Mouse (Mus musculus): ENCODE measurements around the gene Nxt1. TPM values are rescaled to one million over a fixed set of nuclear protein-coding genes. Genes with fewer than 3 reads are reported as not detected.

The Nxt1 gene
- polyA plus RNA-seq, 1 experiment from 2014 or later = 88.7 TPM

GRCm38 (mm10) chr2:148712326-148712725 is 39.9 kb downstream of the Nxt1 start:
- no peaks in the 10 kb centered on the region for H3K9me3 ChIP-seq (ENCODE audit: control insufficient read depth, low read length)
- ATAC-seq (ENCODE audit: low read depth) = no peak

GRCm38 (mm10) chr2:148717072-148717471 is 44.7 kb downstream of the Nxt1 start:
- no peak overlapping the region for H3K27ac ChIP-seq (ENCODE audit: low read length)

More at GRCm38 (mm10) chr2:148712326-148712725, 39.9 kb downstream of the Nxt1 start:
- no peak overlapping the region for H3K4me3 ChIP-seq (ENCODE audit: low read length)
- no peaks in the 10 kb centered on the region for H3K36me3 ChIP-seq (ENCODE audit: control insufficient read depth, insufficient read depth, low read length)
- H3K9ac ChIP-seq (ENCODE audit: low read length) = no peak overlapping the region
- WGBS = 72% methylated on average over 3 of the region's 3 CpGs
- no peaks in the 10 kb centered on the region for H3K27me3 ChIP-seq (ENCODE audit: control insufficient read depth, insufficient read depth, low read depth, low read length)
- no peaks in the 10 kb centered on the region for H3K4me1 ChIP-seq (replicated peaks; ENCODE audit: control insufficient read depth, insufficient read depth, low read length)
- no peak overlapping the region for H3K4me2 ChIP-seq (ENCODE audit: low read depth, low read length)
- H3K27ac ChIP-seq (ENCODE audit: low read length) = no peak overlapping the region

GRCm38 (mm10) chr2:148719271-148719995 is 47.0 kb downstream of the Nxt1 start:
- H3K27me3 ChIP-seq (ENCODE audit: control insufficient read depth, insufficient read depth, low read depth, low read length) = no peaks in the 10 kb centered on the region
- no peak overlapping the region for H3K4me3 ChIP-seq (ENCODE audit: low read length)
- WGBS = 53% methylated on average over 2 of the region's 2 CpGs
- no peak for ATAC-seq (ENCODE audit: low read depth)
- no peak overlapping the region for H3K4me2 ChIP-seq (ENCODE audit: low read depth, low read length)
- no peak overlapping the region for H3K27ac ChIP-seq (ENCODE audit: low read length)
- H3K4me1 ChIP-seq (replicated peaks; ENCODE audit: control insufficient read depth, insufficient read depth, low read length) = no peaks in the 10 kb centered on the region
- no peaks in the 10 kb centered on the region for H3K36me3 ChIP-seq (ENCODE audit: control insufficient read depth, insufficient read depth, low read length)
- H3K9ac ChIP-seq (ENCODE audit: low read length) = no peak overlapping the region
- H3K9me3 ChIP-seq (ENCODE audit: control insufficient read depth, low read length) = no peaks in the 10 kb centered on the region

More at GRCm38 (mm10) chr2:148717072-148717471, 44.7 kb downstream of the Nxt1 start:
- Histone ChIP-seq H3K36me3 (ENCODE audit: control insufficient read depth, insufficient read depth, low read length) (no peaks in the 10 kb centered on the region), H3K27me3 (ENCODE audit: control insufficient read depth, insufficient read depth, low read depth, low read length) (no peaks in the 10 kb centered on the region), H3K9me3 (ENCODE audit: control insufficient read depth, low read length) (no peaks in the 10 kb centered on the region), H3K4me2 (ENCODE audit: low read depth, low read length) (no peak overlapping the region), H3K9ac (ENCODE audit: low read length) (no peak overlapping the region), H3K4me3 (ENCODE audit: low read length) (no peak overlapping the region), H3K4me1 (replicated peaks; ENCODE audit: control insufficient read depth, insufficient read depth, low read length) (no peaks in the 10 kb centered on the region)
- no peak for ATAC-seq (ENCODE audit: low read depth)
- WGBS = 60% methylated on average over 2 of the region's 2 CpGs

Other genes with a start within 250 kb of the Nxt1 start
- gene Cd93, start 229.0 kb upstream of the Nxt1 start, polyA plus RNA-seq (2015; fragmentation: Nextera tagmentation; extraction: Ambion mirVana) = 38.3 and 40.2 TPM in 2 replicates
- gene Gzf1, start 8.4 kb downstream of the Nxt1 start, polyA plus RNA-seq (2015; fragmentation: Nextera tagmentation; extraction: Ambion mirVana) = 21.6 and 22.6 TPM in 2 replicates
- gene Napb, start 59.9 kb downstream of the Nxt1 start, polyA plus RNA-seq (2015; fragmentation: Nextera tagmentation; extraction: Ambion mirVana) = 2.5 and 3.5 TPM in 2 replicates
- gene Cstl1, start 77.8 kb downstream of the Nxt1 start, polyA plus RNA-seq (2015; fragmentation: Nextera tagmentation; extraction: Ambion mirVana) = not detected in 2 replicates
- gene Cst11, start 98.9 kb downstream of the Nxt1 start, polyA plus RNA-seq (2015; fragmentation: Nextera tagmentation; extraction: Ambion mirVana) = not detected in 2 replicates
- not detected in 2 replicates for gene 8030411F24Rik, start 109.4 kb downstream of the Nxt1 start, polyA plus RNA-seq (2015; fragmentation: Nextera tagmentation; extraction: Ambion mirVana)
- gene Cst12, start 116.8 kb downstream of the Nxt1 start, polyA plus RNA-seq (2015; fragmentation: Nextera tagmentation; extraction: Ambion mirVana) = not detected in 2 replicates
- not detected in 2 replicates for gene Cst8, start 126.2 kb downstream of the Nxt1 start, polyA plus RNA-seq (2015; fragmentation: Nextera tagmentation; extraction: Ambion mirVana)
- not detected in 2 replicates for gene Cst13, start 147.5 kb downstream of the Nxt1 start, polyA plus RNA-seq (2015; fragmentation: Nextera tagmentation; extraction: Ambion mirVana)
- 0.24 TPM in 1 of 2 replicates, not detected in the other for gene Cst9, start 162.5 kb downstream of the Nxt1 start, polyA plus RNA-seq (2015; fragmentation: Nextera tagmentation; extraction: Ambion mirVana)
- not detected in 2 replicates for gene 9230104L09Rik, start 192.4 kb downstream of the Nxt1 start, polyA plus RNA-seq (2015; fragmentation: Nextera tagmentation; extraction: Ambion mirVana)
- gene Cst3, start 203.1 kb downstream of the Nxt1 start, polyA plus RNA-seq (2015; fragmentation: Nextera tagmentation; extraction: Ambion mirVana) = 551 and 603 TPM in 2 replicates

Measured in lung, embryonic 16.5 days (tissue).